Mouse (Mus musculus): ENCODE results near the gene Cdh24.
"Not testable (repeated sequence)": the region's sequence is repeated elsewhere in the genome, so short reads cannot be mapped to it uniquely, and the experiment has no call there.

Gene Cdh24

DNA sequence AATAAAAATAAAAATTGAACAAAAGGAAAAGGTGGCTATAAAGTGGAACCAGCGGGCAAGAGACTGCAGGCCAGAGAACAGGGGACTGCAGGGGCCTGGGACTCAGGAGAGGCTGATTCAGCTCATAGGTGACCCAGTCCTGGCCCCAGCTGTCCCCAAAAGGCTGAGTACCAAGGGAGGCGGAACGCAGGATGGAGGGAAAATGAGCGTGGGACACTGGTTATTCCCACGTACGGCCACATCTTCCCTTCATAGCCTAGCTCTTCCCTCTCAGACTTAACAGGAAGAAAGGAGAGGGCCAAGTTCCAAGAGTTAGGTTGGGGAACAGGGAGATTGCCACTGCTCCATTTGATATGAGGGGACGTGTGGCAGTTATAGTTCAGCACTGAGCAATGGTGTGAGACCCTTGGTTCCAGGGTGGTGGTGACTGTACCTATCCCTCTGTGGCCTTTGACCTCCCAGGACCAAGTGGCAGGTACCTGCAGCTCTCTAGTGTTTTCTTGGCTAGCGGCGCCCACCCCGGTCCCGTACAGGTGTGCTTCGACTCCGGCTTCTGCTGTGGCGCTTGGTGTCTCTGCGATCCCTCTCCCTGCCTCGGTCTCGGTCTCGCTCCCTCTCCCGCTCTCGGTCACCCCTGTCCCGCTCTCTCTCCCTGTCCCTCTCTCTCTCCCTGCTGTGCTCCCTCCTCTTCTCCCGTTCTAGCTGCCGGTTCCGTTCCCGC, 1.2 kb upstream of the Cdh24 start:
- DNase-seq (ENCODE audit: low spot score), result no peak

GRCm38 (mm10) chr14:54640946-54641304, 239 bp downstream of the Cdh24 start, which contains the start of gene Gm17606:
TSS of gene Gm17606 (plus strand) at chr14:54640952.
- DNase-seq (ENCODE audit: low spot score), result no peak

- no peak for DNase-seq (ENCODE audit: low spot score)
Measured at GRCm38 (mm10) chr14:54640121-54640520, 1.0 kb downstream of the Cdh24 start.

DNA sequence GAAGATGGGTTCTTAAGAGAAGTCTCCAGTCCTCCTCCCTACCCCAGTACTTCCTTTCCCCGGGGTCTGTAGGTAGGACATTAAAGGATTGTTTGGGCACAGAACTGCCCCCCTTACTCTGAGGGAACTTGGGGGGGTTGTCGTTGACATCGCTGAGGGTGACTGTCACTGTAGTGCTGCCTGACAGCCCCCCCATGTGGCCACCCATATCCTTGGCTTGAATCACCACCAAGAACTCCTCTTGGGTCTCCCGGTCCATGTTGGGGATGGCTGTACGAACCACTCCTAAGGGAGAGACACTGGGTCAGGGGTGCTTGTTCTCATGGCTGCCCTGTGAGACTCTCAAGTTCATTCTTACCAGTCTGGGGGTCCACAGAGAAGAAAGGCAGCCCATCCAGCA, 3.0 kb downstream of the Cdh24 start:
- DNase-seq (ENCODE audit: low spot score), result no peak

DNA sequence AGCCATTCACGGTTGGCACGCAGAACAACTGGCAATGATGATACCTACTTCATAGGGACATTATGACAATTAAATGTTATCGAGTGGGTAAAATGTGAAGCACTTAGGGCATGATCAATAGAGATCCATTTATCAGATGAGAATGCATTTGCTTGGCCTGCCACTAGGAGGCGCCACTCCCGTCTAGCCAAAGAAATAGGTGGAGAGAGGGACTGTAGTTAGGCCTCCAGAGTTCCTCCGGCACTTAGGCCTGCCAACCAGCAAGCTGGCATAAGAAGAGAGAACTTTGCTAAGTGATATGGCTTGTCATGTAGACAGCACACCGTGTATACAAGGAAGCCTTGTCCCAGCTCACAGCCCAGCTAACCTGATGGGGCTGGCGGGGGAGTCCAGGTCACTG, 4.2 kb downstream of the Cdh24 start:
- peak; percentile 77 for DNase-seq (ENCODE audit: low spot score)

DNA sequence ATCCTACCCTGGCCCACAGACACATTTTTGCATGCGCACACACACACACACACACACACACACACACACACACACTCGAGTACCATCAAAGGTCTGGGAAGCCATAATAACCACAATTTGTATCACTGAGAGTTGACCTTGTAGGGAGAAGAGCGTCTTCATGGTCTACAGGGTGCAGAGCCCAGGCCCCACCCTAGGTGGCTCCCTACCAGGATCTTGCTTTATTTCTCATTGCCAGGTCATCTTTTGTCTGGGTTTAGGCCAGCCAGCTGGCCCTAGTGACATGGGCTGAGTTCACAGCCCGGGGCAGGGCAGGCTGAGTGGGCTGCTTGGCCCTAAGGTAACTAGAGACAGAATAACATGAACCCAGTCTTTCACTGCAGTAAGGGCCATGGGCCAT, 7.0 kb downstream of the Cdh24 start:
- DNase-seq (ENCODE audit: low spot score), result peak; percentile 47

DNA sequence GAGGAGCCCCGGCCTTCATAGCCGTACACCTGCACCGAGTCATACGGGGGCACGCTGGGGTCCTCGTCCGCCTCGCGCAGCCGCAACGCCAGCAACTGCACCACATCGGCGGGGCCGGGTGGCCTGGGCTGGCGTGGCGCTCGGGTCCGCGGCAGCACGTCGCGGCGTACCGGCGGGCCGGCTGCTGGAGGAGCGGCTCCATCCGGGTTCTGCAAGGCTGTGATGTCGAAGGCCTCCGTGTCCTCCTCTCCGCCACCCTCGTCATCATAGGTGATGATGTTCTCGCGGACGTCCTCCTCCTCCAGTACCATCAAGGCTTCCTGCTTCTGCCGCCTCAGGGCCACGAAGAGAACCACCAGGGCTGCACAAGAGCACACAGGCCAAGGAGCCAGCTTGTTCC, 8.9 kb downstream of the Cdh24 start:
- no peak for DNase-seq (ENCODE audit: low spot score)

- DNase-seq (ENCODE audit: low spot score), result no peak
Measured at GRCm38 (mm10) chr14:54631240-54631599, 9.9 kb downstream of the Cdh24 start.

- no peak for DNase-seq (ENCODE audit: low spot score)
Measured at GRCm38 (mm10) chr14:54630583-54631239, 10.5 kb downstream of the Cdh24 start.

- DNase-seq (ENCODE audit: low spot score), result no peak
Measured at GRCm38 (mm10) chr14:54629797-54630196, 11.4 kb downstream of the Cdh24 start.

GRCm38 (mm10) chr14:54628103-54628502, 13.1 kb downstream of the Cdh24 start:
- no peak for DNase-seq (ENCODE audit: low spot score)

DNA sequence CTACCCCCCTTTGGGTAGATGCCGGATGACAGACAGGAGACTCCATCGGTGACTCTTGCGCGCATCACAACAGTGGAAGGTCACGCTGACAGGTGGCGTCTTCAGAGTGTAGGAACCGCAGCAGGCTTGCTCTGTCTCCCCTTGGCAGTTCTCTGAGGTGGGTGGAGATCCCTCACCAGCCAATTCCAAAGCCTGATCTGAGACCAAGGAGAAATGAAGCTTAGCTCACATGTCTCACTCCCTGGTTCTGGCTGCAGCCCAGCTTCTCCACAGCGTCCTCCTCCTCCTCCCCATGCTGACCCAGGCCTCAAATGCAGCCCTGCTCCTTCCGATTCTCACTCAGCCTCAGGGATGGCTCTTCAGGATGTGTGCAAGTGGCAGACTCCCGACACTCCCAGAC, 16.2 kb downstream of the Cdh24 start:
- DNase-seq (ENCODE audit: low spot score), result no peak

DNA sequence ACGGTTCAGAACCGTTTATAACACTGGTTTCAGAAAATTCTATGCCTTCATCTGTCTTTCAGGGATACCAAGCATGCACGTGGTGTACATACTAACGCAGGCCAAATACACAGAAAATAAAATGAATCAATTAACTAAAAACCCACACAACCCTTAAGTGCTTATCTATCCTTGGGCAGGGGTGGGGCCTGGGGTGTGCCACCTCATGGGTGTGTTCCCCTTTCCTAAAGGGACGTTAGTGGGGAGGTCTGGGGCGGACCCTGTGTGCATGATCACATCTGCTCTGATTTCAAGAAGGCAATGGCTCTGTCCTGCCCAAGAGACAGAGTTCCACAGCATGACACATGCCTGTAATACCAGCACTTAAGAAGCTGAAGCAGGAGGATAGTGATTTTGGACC, 17.8 kb downstream of the Cdh24 start:
- DNase-seq (ENCODE audit: low spot score), result no peak

GRCm38 (mm10) chr14:54621133-54621532, 20.0 kb downstream of the Cdh24 start, which contains the start of gene Psmb11:
TSS of gene Psmb11 (plus strand) at chr14:54621433.
- DNase-seq (ENCODE audit: low spot score), result no peak

DNA sequence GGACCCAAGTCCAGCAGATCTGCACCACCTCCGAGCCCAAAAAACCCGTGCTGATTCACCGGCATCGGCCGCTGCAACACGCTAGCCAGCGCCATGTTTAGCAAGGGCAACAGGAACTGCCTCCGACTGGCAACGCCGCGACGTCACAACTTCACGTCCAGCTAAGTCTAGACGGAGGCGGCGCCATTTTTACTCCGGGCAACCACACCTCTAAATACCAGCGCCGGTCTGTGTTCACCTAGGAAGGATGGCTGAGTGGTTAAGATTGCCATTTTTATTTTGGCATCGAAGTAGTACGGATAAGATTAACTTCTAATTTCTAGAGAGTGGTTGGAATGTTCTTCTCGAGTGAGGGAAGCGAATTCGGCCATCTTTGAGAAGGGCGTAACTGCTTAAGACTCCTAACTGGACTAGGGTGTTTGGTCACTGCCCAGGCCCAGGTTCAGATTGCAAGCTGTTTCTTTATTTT, 23.2 kb downstream of the Cdh24 start, which contains the start of gene Psmb5:
Psmb5 (minus strand) TSS at position 126 of the 469 bp plus-strand sequence.
- DNase-seq (ENCODE audit: low spot score), result peak; percentile 93

DNA sequence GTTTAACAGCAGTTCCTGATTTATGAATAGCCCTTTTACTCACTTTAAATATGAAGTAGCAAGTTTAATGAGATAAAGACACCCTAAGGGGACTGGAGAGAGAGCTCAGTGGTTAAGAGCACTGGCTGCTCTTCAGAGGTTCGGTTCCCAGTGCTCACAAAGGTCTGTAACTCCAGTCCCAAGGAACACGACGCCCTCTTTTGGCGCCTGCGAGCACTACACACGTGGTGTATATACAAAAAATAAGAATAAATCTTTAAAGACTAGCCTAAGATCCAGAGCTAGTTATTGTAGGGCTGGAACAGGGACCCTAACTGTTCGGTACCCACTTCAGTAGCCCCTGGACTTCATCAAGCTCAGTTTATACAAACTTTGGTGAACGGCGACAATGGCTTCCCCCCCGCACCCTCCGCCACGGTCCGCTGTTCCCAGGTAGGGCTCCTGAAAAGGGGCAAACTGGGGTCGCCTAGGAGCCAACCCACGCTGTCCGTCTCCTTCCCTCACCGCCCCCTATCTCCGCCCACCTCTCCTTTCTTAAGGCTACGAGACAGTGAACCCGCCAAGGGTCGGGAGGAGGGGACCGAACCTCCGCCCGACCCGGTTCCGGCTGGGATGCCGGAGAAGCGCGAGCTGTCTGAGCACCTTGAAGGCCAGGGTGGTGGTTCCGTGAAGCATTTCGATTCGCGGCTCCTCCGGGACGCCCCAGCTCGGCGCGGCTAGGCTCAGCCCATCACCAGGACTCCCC, 23.8 kb downstream of the Cdh24 start:
- DNase-seq (ENCODE audit: low spot score), result peak; percentile 46

DNA sequence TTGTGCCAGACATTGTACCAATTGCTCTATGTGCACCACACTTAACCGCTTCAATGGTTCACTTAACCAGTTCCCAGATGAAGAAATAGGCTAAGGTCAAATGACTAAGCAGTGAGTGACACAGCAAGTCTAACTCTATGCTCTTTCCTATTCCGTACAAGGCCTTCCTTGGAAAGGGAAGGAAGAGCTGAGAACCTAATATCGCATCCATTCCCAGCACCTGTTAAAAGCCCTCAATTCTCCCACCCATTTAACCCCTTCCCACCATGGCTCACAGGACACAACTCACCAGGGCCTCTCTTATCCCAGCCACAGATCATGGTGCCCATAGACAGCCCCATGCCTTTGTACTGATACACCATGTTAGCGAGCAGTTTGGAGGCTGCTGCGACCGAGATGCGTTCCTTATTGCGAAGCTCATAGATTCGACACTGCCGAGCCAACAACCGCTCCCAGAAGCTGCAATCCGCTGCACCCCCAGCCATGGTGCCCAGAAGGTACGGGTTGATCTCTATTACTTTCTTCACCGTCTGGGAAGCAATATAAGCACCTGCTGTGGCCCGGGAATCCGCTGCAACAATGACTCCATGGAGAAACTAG, 24.8 kb downstream of the Cdh24 start:
- DNase-seq (ENCODE audit: low spot score), result no peak

DNA sequence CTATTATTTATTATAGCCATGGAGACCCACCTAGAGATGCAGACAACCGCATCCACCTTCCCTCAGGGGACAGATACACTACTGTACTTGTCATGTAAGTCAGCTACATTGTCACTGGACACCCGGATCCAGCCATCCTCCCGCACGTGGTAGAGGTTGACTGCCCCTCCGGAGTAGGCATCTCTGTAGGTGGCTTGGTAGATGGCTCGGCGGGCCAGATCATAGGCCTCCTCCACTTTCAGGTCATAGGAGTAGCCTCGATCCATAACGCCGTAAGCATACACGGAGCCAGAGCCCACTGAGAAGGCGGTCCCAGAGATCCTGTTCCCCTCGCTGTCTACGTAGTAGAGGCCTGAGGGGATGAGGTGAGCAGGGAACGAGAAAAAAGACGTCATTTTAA, 27.0 kb downstream of the Cdh24 start:
- not testable (repeated sequence) for DNase-seq (ENCODE audit: low spot score)

DNA sequence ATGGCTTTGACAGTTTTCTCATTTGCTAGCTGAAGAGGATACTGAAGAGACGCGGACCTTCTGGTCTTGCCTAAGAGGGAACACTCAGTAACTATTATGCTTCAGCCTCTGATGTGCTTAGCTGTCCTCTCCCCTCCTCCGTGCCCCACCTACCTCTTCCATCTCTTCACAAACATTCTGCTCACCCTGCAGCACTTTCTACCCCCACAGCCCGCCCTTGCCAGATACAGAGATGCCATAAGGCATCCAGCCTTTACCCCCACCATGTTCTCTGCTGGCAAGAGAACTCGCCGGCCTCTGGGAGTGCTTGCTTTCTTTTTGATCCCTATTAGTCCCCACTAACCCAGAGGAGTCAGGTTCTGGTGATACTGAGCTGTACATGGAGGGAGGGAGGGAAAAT, 30.5 kb downstream of the Cdh24 start:
- DNase-seq (ENCODE audit: low spot score), result no peak

DNA sequence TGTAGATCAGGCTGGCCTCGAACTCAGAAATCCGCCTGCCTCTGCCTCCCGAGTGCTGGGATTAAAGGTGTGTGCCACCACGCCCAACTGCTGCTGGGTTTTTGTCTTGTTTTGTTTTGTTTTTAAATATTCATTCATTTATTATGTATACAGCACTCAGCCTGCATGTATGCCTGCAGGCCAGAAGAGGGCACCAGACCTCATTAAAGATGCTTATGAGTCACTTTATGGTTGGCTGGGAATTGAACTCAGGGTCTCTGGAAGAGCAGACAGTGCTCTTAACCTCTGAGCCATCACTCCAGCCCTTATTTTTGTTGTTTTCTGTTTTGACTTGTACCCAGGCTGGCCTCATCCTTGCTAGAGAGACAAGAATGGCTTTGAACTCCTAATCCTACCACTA, 31.2 kb downstream of the Cdh24 start:
- peak; percentile 62 for DNase-seq (ENCODE audit: low spot score)

- DNase-seq (ENCODE audit: low spot score), result no peak
Measured at GRCm38 (mm10) chr14:54609245-54609644, 31.9 kb downstream of the Cdh24 start.

DNA sequence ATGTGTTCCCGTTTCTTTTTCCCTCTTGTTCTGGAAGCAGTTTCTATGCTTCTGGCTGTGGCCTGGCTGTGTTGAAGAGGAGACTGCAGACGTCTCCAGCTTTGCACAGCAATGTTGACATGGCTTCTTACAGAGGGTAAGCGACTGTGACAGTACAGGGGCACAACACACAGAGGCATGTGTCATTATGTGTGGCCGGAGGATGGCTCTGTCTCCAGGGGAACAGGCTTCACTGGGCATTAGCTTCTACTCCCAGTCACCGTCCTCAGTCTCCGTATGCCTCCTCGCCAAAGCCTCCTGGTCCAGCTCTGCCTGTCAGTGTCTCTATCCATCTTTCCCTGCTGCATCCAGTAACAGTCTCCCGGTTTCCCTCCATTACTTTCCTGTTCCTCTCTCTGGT, 33.9 kb downstream of the Cdh24 start:
- peak; percentile 53 for DNase-seq (ENCODE audit: low spot score)

All from retina, embryonic 14.5 days (tissue).